Mouse (Mus musculus): ENCODE results near the gene Cep290. TPM values are rescaled to one million over a fixed set of nuclear protein-coding genes. Genes with fewer than 3 reads are reported as not detected.
"Not testable (repeated sequence)": the region's sequence is repeated elsewhere in the genome, so short reads cannot be mapped to it uniquely, and the experiment has no call there.

Cep290 gene
- polyA plus RNA-seq, 1 experiment from 2014 or later, result 4.6 TPM

- no peaks in the 10 kb centered on the region for H3K4me1 ChIP-seq (replicated peaks; ENCODE audit: insufficient read depth, low read length)
- H3K27ac ChIP-seq, result no peak overlapping the region
- H3K4me2 ChIP-seq (ENCODE audit: low read length), result no peak overlapping the region
- no peaks in the 10 kb centered on the region for H3K9me3 ChIP-seq (replicated peaks; ENCODE audit: low read length)
- ATAC-seq (replicated peaks; ENCODE audit: low FRiP score, low read depth) (no peak), DNase-seq (ENCODE audit: low spot score) (no peak)
- no peaks in the 10 kb centered on the region; the same call in 1 of the 2 replicates for H3K36me3 ChIP-seq (ENCODE audit: insufficient read depth, low read length)
- 88% methylated on average over 3 of the region's 3 CpGs for WGBS
- H3K9ac ChIP-seq (ENCODE audit: low read depth, low read length), result no peak overlapping the region
- no peak for TF ChIP-seq CTCF (IDR thresholded peaks at IDR 0.05; ENCODE audit: low read depth)
- no peaks in the 10 kb centered on the region for H3K27me3 ChIP-seq (ENCODE audit: insufficient read depth, low read length)
- H3K4me3 ChIP-seq (replicated peaks; ENCODE audit: low read depth, low read length), result no peak overlapping the region
These were observed 69.3 kb downstream of the Cep290 start for GRCm38 (mm10) chr10:100556566-100557175.

GRCm38 (mm10) chr10:100560194-100560883 lies 73.0 kb downstream of the Cep290 start:
- WGBS, result 89% methylated on average over 3 of the region's 3 CpGs
- not testable (repeated sequence) for H3K4me2 ChIP-seq (ENCODE audit: low read length); H3K9ac ChIP-seq (ENCODE audit: low read depth, low read length); H3K4me3 ChIP-seq (replicated peaks; ENCODE audit: low read depth, low read length); H3K27ac ChIP-seq; ATAC-seq (replicated peaks; ENCODE audit: low FRiP score, low read depth); H3K4me1 ChIP-seq (replicated peaks; ENCODE audit: insufficient read depth, low read length); DNase-seq (ENCODE audit: low spot score); H3K9me3 ChIP-seq (replicated peaks; ENCODE audit: low read length); H3K36me3 ChIP-seq (ENCODE audit: insufficient read depth, low read length); H3K27me3 ChIP-seq (ENCODE audit: insufficient read depth, low read length)

- WGBS, result 96% methylated on average over 3 of the region's 3 CpGs
- H3K4me3 ChIP-seq (replicated peaks; ENCODE audit: low read depth, low read length), result no peak overlapping the region
- DNase-seq (ENCODE audit: low spot score) (no peak), ATAC-seq (replicated peaks; ENCODE audit: low FRiP score, low read depth) (no peak)
- 0 out of 2 replicates have a peak, but pooled peaks cover 8% of the 10 kb centered on the region for H3K36me3 ChIP-seq (ENCODE audit: insufficient read depth, low read length)
- TF ChIP-seq CTCF (IDR thresholded peaks at IDR 0.05; ENCODE audit: low read depth), result no peak
- H3K9ac ChIP-seq (ENCODE audit: low read depth, low read length), result no peak overlapping the region
- no peak overlapping the region for H3K27ac ChIP-seq
- no peaks in the 10 kb centered on the region for H3K9me3 ChIP-seq (replicated peaks; ENCODE audit: low read length)
- no peaks in the 10 kb centered on the region for H3K27me3 ChIP-seq (ENCODE audit: insufficient read depth, low read length)
- no peak overlapping the region for H3K4me2 ChIP-seq (ENCODE audit: low read length)
- H3K4me1 ChIP-seq (replicated peaks; ENCODE audit: insufficient read depth, low read length), result no peaks in the 10 kb centered on the region
These were observed 76.8 kb downstream of the Cep290 start for GRCm38 (mm10) chr10:100564112-100564511.

- Histone ChIP-seq H3K4me1 (replicated peaks; ENCODE audit: insufficient read depth, low read length) (no peaks in the 10 kb centered on the region), H3K9ac (ENCODE audit: low read depth, low read length) (no peak overlapping the region), H3K4me3 (replicated peaks; ENCODE audit: low read depth, low read length) (no peak overlapping the region), H3K27me3 (ENCODE audit: insufficient read depth, low read length) (no peaks in the 10 kb centered on the region), H3K27ac (no peak overlapping the region), H3K36me3 (ENCODE audit: insufficient read depth, low read length) (peaks cover 8% of the 10 kb centered on the region; the same call in 1 of the 2 replicates), H3K9me3 (replicated peaks; ENCODE audit: low read length) (no peaks in the 10 kb centered on the region), H3K4me2 (ENCODE audit: low read length) (no peak overlapping the region)
- 91% methylated on average over 3 of the region's 3 CpGs for WGBS
- DNase-seq (ENCODE audit: low spot score), result no peak
- no peak for ATAC-seq (replicated peaks; ENCODE audit: low FRiP score, low read depth)
- TF ChIP-seq CTCF (IDR thresholded peaks at IDR 0.05; ENCODE audit: low read depth), result no peak
These were observed 84.3 kb downstream of the Cep290 start for GRCm38 (mm10) chr10:100571707-100572106.

GRCm38 (mm10) chr10:100574505-100575149 lies 87.3 kb downstream of the Cep290 start:
- 90% methylated on average over 7 of the region's 7 CpGs for WGBS
- no peak for ATAC-seq (replicated peaks; ENCODE audit: low FRiP score, low read depth)

GRCm38 (mm10) chr10:100575294-100575693 lies 87.9 kb downstream of the Cep290 start:
- H3K4me2 ChIP-seq (ENCODE audit: low read length), result no peak overlapping the region
- no peak overlapping the region for H3K4me3 ChIP-seq (replicated peaks; ENCODE audit: low read depth, low read length)
- peaks cover 4% of the 10 kb centered on the region; the same call in 1 of the 2 replicates for H3K36me3 ChIP-seq (ENCODE audit: insufficient read depth, low read length)
- ATAC-seq (replicated peaks; ENCODE audit: low FRiP score, low read depth) (no peak), DNase-seq (ENCODE audit: low spot score) (no peak)
- no peak for TF ChIP-seq CTCF (IDR thresholded peaks at IDR 0.05; ENCODE audit: low read depth)
- H3K4me1 ChIP-seq (replicated peaks; ENCODE audit: insufficient read depth, low read length), result no peaks in the 10 kb centered on the region
- no peaks in the 10 kb centered on the region for H3K27me3 ChIP-seq (ENCODE audit: insufficient read depth, low read length)
- H3K9ac ChIP-seq (ENCODE audit: low read depth, low read length), result no peak overlapping the region
- no peak overlapping the region for H3K27ac ChIP-seq
- H3K9me3 ChIP-seq (replicated peaks; ENCODE audit: low read length), result no peaks in the 10 kb centered on the region
- WGBS, result 76% methylated on average over 7 of the region's 7 CpGs

More at GRCm38 (mm10) chr10:100574505-100575149, 87.3 kb downstream of the Cep290 start:
- H3K36me3 ChIP-seq (ENCODE audit: insufficient read depth, low read length), result peaks cover 4% of the 10 kb centered on the region; the same call in 1 of the 2 replicates
- no peak for TF ChIP-seq CTCF (IDR thresholded peaks at IDR 0.05; ENCODE audit: low read depth)
- no peak for DNase-seq (ENCODE audit: low spot score)
- no peak overlapping the region for H3K27ac ChIP-seq
- no peak overlapping the region for H3K4me2 ChIP-seq (ENCODE audit: low read length)
- no peak overlapping the region for H3K4me3 ChIP-seq (replicated peaks; ENCODE audit: low read depth, low read length)
- H3K9me3 ChIP-seq (replicated peaks; ENCODE audit: low read length), result no peaks in the 10 kb centered on the region
- H3K4me1 ChIP-seq (replicated peaks; ENCODE audit: insufficient read depth, low read length), result no peaks in the 10 kb centered on the region
- no peaks in the 10 kb centered on the region for H3K27me3 ChIP-seq (ENCODE audit: insufficient read depth, low read length)
- H3K9ac ChIP-seq (ENCODE audit: low read depth, low read length), result no peak overlapping the region
